Mouse (Mus musculus) small intestine, adult 2 months (tissue): Measurements from ENCODE around the gene Gatc. TPM values are rescaled to one million over a fixed set of nuclear protein-coding genes. Genes with fewer than 3 reads are reported as not detected.

ENCODE experiments used
- H3K27ac ChIP-seq: fragments of 200-500 bp; 2 replicates; pipeline ENCODE4 v1.5.1; 2012; ENCODE audit warnings: low read depth, low read length, control low read depth, inconsistent platforms; ENCODE audit not compliant: insufficient read depth
- H3K27me3 ChIP-seq: fragments of 200-500 bp; 2 replicates; pipeline ENCODE4 v1.6.1; 2012; ENCODE audit warnings: mild to moderate bottlenecking, moderate library complexity, low read length, inconsistent platforms; ENCODE audit not compliant: control insufficient read depth, insufficient read depth
- H3K36me3 ChIP-seq: fragments of 200-500 bp; 2 replicates; pipeline ENCODE4 v1.6.1; 2012; ENCODE audit warnings: mild to moderate bottlenecking, low read length, control low read depth, inconsistent platforms; ENCODE audit not compliant: control insufficient read depth, insufficient read depth
- H3K4me1 ChIP-seq: fragments of 200-500 bp; 2 replicates; pipeline ENCODE4 v1.6.1; 2012; ENCODE audit warnings: low read length, inconsistent platforms, mixed read lengths; ENCODE audit not compliant: control insufficient read depth, insufficient read depth, insufficient read length
- H3K4me3 ChIP-seq: fragments of 200-500 bp; 2 replicates; pipeline ENCODE4 v1.5.1; 2012; ENCODE audit warnings: low read depth, mild to moderate bottlenecking, control low read depth, inconsistent platforms, low read length, moderate library complexity
- CTCF ChIP-seq: fragments of 200-500 bp; IDR thresholded peaks from 2 replicates; pipeline ENCODE4 v1.5.1; 2012; ENCODE audit warnings: low read depth, mild to moderate bottlenecking, control low read depth, inconsistent platforms, low read length, moderate library complexity, mixed read lengths; ENCODE audit not compliant: insufficient replicate concordance, insufficient read length; ENCODE audit errors: extremely low read depth
- POLR2A ChIP-seq: fragments of 200-500 bp; IDR thresholded peaks from 2 replicates; pipeline ENCODE4 v1.6.1; 2012; ENCODE audit warnings: low read depth, mild to moderate bottlenecking, control low read depth, inconsistent platforms, low read length, moderate library complexity
- WGBS: fragments of 180-500 bp; shearing (Covaris S2); methylation state at CpG from one replicate; pipeline ENCODE4 v1.1.7; 2018; 5-methylcytosine and 5-hydroxymethylcytosine counted together
- polyA plus RNA-seq: library from polyadenylated mRNA; depleted of rRNA; stranded (reverse); fragments of >200 nt; gene quantifications from 2 replicates; pipeline ENCODE4 v1.2.3, GENCODE M21; 2012

Gene Gatc
- polyA plus RNA-seq, 1 experiment, result 6.0 TPM

- H3K27me3 ChIP-seq, result no peaks in the 10 kb centered on the region
Observed at GRCm38 (mm10) chr5:115349225-115349555, 8.2 kb upstream of the Gatc start.

GRCm38 (mm10) chr5:115348546-115349224 is 7.7 kb upstream of the Gatc start, which contains the start of gene Cox6a1:
Gene Cox6a1, minus strand, starts transcription at chr5:115348981.
- Histone ChIP-seq H3K27me3 (no peaks in the 10 kb centered on the region), H3K27ac (peak within 1 kb of the TSS; percentile 67), H3K4me1 (peaks cover 5% of the 10 kb centered on the region; the same call in 1 of the 2 replicates), H3K36me3 (peaks cover 22% of the 10 kb centered on the region), H3K4me3 (peak within 1 kb of the TSS; percentile 97)
- TF ChIP-seq CTCF (no peak; the same call in 1 of the 2 replicates), POLR2A (peak; percentile 70; the same call in 1 of the 2 replicates)
- WGBS, result 1% methylated on average over 73 of the region's 74 CpGs

More at GRCm38 (mm10) chr5:115349225-115349555, 8.2 kb upstream of the Gatc start:
- H3K36me3 ChIP-seq, result peaks cover 18% of the 10 kb centered on the region
- H3K27ac ChIP-seq, result peak overlapping the region; percentile 67
- TF ChIP-seq POLR2A, result no peak
- 0 out of 2 replicates have a peak, but pooled peaks have one; percentile 24 for TF ChIP-seq CTCF
- peaks cover 5% of the 10 kb centered on the region; the same call in 1 of the 2 replicates for H3K4me1 ChIP-seq
- under 1% methylated on average over 18 of the region's 18 CpGs for WGBS
- peak overlapping the region; percentile 97 for H3K4me3 ChIP-seq

GRCm38 (mm10) chr5:115347564-115347963 is 6.6 kb upstream of the Gatc start:
- Histone ChIP-seq H3K4me1 (peaks cover 5% of the 10 kb centered on the region; the same call in 1 of the 2 replicates), H3K27ac (no peak overlapping the region), H3K27me3 (no peaks in the 10 kb centered on the region), H3K4me3 (peak overlapping the region; percentile 97), H3K36me3 (peaks cover 33% of the 10 kb centered on the region)
- no peak for TF ChIP-seq POLR2A
- peak; percentile 93; the same call in 1 of the 2 replicates for TF ChIP-seq CTCF
- 0% methylated on average over 5 of the region's 5 CpGs for WGBS

GRCm38 (mm10) chr5:115341314-115342165 is 562 bp upstream of the Gatc start:
- no peak for TF ChIP-seq CTCF
- TF ChIP-seq POLR2A, result no peak
- 5% methylated on average over 36 of the region's 36 CpGs for WGBS
- peaks cover 5% of the 10 kb centered on the region; the same call in 1 of the 2 replicates for H3K4me1 ChIP-seq
- peak overlapping the region; percentile 60 for H3K27ac ChIP-seq
- H3K36me3 ChIP-seq, result peaks cover 33% of the 10 kb centered on the region
- H3K4me3 ChIP-seq, result peak overlapping the region; percentile 98
- no peaks in the 10 kb centered on the region for H3K27me3 ChIP-seq

GRCm38 (mm10) chr5:115340007-115340406 is 971 bp downstream of the Gatc start:
- no peak overlapping the region for H3K27ac ChIP-seq
- WGBS, result 7% methylated on average over 7 of the region's 7 CpGs
- 0 out of 2 replicates have a peak overlapping the region, but pooled peaks have one; percentile 2 for H3K4me3 ChIP-seq

GRCm38 (mm10) chr5:115333626-115334025 is 7.4 kb downstream of the Gatc start:
- Histone ChIP-seq H3K4me1 (no peaks in the 10 kb centered on the region), H3K36me3 (peaks cover 38% of the 10 kb centered on the region), H3K27me3 (no peaks in the 10 kb centered on the region), H3K4me3 (no peak overlapping the region), H3K27ac (peak overlapping the region; percentile 56; the same call in 1 of the 2 replicates)
- 73% methylated on average over 3 of the region's 3 CpGs for WGBS
- no peak for TF ChIP-seq CTCF
- no peak for TF ChIP-seq POLR2A

More at GRCm38 (mm10) chr5:115340007-115340406, 971 bp downstream of the Gatc start:
- TF ChIP-seq CTCF (no peak), POLR2A (no peak)
- Histone ChIP-seq H3K36me3 (peaks cover 25% of the 10 kb centered on the region), H3K4me1 (peaks cover 5% of the 10 kb centered on the region; the same call in 1 of the 2 replicates), H3K27me3 (no peaks in the 10 kb centered on the region)
